Mouse (Mus musculus) liver, embryonic 14 days (tissue): ENCODE measurements around the gene Man2b1. TPM values are rescaled to one million over a fixed set of nuclear protein-coding genes. Genes with fewer than 3 reads are reported as not detected.

ENCODE experiments used
- polyA plus RNA-seq: library from polyadenylated mRNA; depleted of rRNA; stranded (reverse); fragments of >200 nt; gene quantifications from 2 replicates; pipeline ENCODE4 v1.2.3, GENCODE M21; 2012; rRNA removed

Man2b1 gene
- polyA plus RNA-seq = 15.9 and 21.5 TPM in 2 replicates

GRCm38 (mm10) chr8:85083108-85083813, at the start of gene Man2b1:
Gene Man2b1 (plus strand): TSS chr8:85083270.

GRCm38 (mm10) chr8:85036718-85037365, 46.2 kb upstream of the Man2b1 start, which contains the start of gene Tnpo2:
Gene Tnpo2 (plus strand): TSS chr8:85036915.

GRCm38 (mm10) chr8:85059879-85060616, 23.0 kb upstream of the Man2b1 start, which contains the start of gene Fbxw9:
Gene Fbxw9 (plus strand): TSS chr8:85060055.

GRCm38 (mm10) chr8:85067982-85068381, 15.1 kb upstream of the Man2b1 start, which contains the start of gene Gm5741:
Gene Gm5741 (minus strand): TSS chr8:85067982.

GRCm38 (mm10) chr8:85071514-85072281, 11.4 kb upstream of the Man2b1 start, which contains the start of gene Dhps:
Gene Dhps (plus strand): TSS chr8:85071757.

GRCm38 (mm10) chr8:85080532-85081215, 2.4 kb upstream of the Man2b1 start, which contains the start of gene Wdr83os:
Gene Wdr83os (plus strand): TSS chr8:85080740.

GRCm38 (mm10) chr8:85081216-85081555, 1.9 kb upstream of the Man2b1 start, which contains the start of gene Wdr83:
Gene Wdr83 (minus strand): TSS chr8:85081306.

GRCm38 (mm10) chr8:85122995-85123394, 39.9 kb downstream of the Man2b1 start, which contains the start of gene Zfp791:
Gene Zfp791 (minus strand): TSS chr8:85123095.

Other genes starting within 250 kb of the Man2b1 start
- gene Rad23a, start 242.6 kb upstream of the Man2b1 start, polyA plus RNA-seq = 116 and 127 TPM in 2 replicates
- 310 and 322 TPM in 2 replicates for gene Calr, start 236.3 kb upstream of the Man2b1 start, polyA plus RNA-seq
- 50.9 and 57.3 TPM in 2 replicates for gene Farsa, start 226.3 kb upstream of the Man2b1 start, polyA plus RNA-seq
- gene Syce2, start 211.2 kb upstream of the Man2b1 start, polyA plus RNA-seq = 30.4 and 31.4 TPM in 2 replicates
- gene Gcdh, start 189.3 kb upstream of the Man2b1 start, polyA plus RNA-seq = 29.5 and 35.0 TPM in 2 replicates
- gene Klf1, start 181.3 kb upstream of the Man2b1 start, polyA plus RNA-seq = 177 and 217 TPM in 2 replicates
- 8.3 and 10.6 TPM in 2 replicates for gene Dnase2a, start 174.7 kb upstream of the Man2b1 start, polyA plus RNA-seq
- 0.03 and 0.05 TPM in 2 replicates for gene Mast1, start 145.9 kb upstream of the Man2b1 start, polyA plus RNA-seq
- not detected in 2 replicates for gene Rtbdn, start 136.3 kb upstream of the Man2b1 start, polyA plus RNA-seq
- gene Gm49661, start 113.8 kb upstream of the Man2b1 start, polyA plus RNA-seq = not detected in 2 replicates
- gene Prdx2, start 113.7 kb upstream of the Man2b1 start, polyA plus RNA-seq = 1,069 and 1,310 TPM in 2 replicates
- gene Rnaseh2a, start 113.5 kb upstream of the Man2b1 start, polyA plus RNA-seq = 57.5 and 63.1 TPM in 2 replicates
- gene Junb, start 104.6 kb upstream of the Man2b1 start, polyA plus RNA-seq = 7.7 and 8.0 TPM in 2 replicates
- 4.1 and 4.6 TPM in 2 replicates for gene Hook2, start 92.7 kb upstream of the Man2b1 start, polyA plus RNA-seq
- not detected in 2 replicates for gene Best2, start 68.7 kb upstream of the Man2b1 start, polyA plus RNA-seq
- gene Asna1, start 58.0 kb upstream of the Man2b1 start, polyA plus RNA-seq = 76.1 and 91.5 TPM in 2 replicates
- 99.1 and 106 TPM in 2 replicates for gene Trir, start 56.4 kb upstream of the Man2b1 start, polyA plus RNA-seq
- 23.4 and 27.0 TPM in 2 replicates for gene Tnpo2, start 46.4 kb upstream of the Man2b1 start, polyA plus RNA-seq
- 7.6 and 9.4 TPM in 2 replicates for gene Fbxw9, start 23.2 kb upstream of the Man2b1 start, polyA plus RNA-seq
- gene Gm5741, start 15.3 kb upstream of the Man2b1 start, polyA plus RNA-seq = 0.22 and 0.31 TPM in 2 replicates
- gene Dhps, start 11.5 kb upstream of the Man2b1 start, polyA plus RNA-seq = 20.6 and 21.6 TPM in 2 replicates
- gene Wdr83os, start 2.5 kb upstream of the Man2b1 start, polyA plus RNA-seq = 37.6 and 44.1 TPM in 2 replicates
- 24.8 and 26.1 TPM in 2 replicates for gene Wdr83, start 2.0 kb upstream of the Man2b1 start, polyA plus RNA-seq
- gene Zfp791, start 39.8 kb downstream of the Man2b1 start, polyA plus RNA-seq = 0.97 and 1.1 TPM in 2 replicates
- not detected in 2 replicates for gene Cks1brt, start 68.7 kb downstream of the Man2b1 start, polyA plus RNA-seq
- gene Olfr371, start 142.7 kb downstream of the Man2b1 start, polyA plus RNA-seq = not detected in 2 replicates
- 77.9 and 84.9 TPM in 2 replicates for gene Orc6, start 216.4 kb downstream of the Man2b1 start, polyA plus RNA-seq
- 35.2 and 44.8 TPM in 2 replicates for gene Vps35, start 216.5 kb downstream of the Man2b1 start, polyA plus RNA-seq